Mouse (Mus musculus) limb, embryonic 15.5 days (tissue): Measurements from ENCODE around the gene Ago4. TPM values are rescaled to one million over a fixed set of nuclear protein-coding genes. Genes with fewer than 3 reads are reported as not detected.
"Not testable (repeated sequence)": the region's sequence is repeated elsewhere in the genome, so short reads cannot be mapped to it uniquely, and the experiment has no call there.

ENCODE experiments used
- ATAC-seq: fragments of 200-750 bp; cut with Nextera tagmentation; 2 replicates; pipeline ENCODE4 v1.8.0; 2017; ENCODE audit warnings: low read depth, moderate TSS enrichment; ENCODE audit not compliant: insufficient number of reproducible peaks, low FRiP score, low TSS enrichment
- H3K27ac ChIP-seq: fragments of 300-500 bp; sonication (generic); 2 replicates; pipeline ENCODE4 v1.5.1; 2015; ENCODE audit warnings: moderate library complexity, mild to moderate bottlenecking, inconsistent platforms
- H3K27me3 ChIP-seq: fragments of 300-500 bp; sonication (generic); 2 replicates; pipeline ENCODE4 v1.6.1; 2015; ENCODE audit warnings: inconsistent platforms
- H3K36me3 ChIP-seq: fragments of 300-500 bp; sonication (generic); 2 replicates; pipeline ENCODE4 v1.6.1; 2015; ENCODE audit warnings: inconsistent platforms
- H3K4me1 ChIP-seq: fragments of 300-500 bp; sonication (generic); 2 replicates; pipeline ENCODE4 v1.6.1; 2015; ENCODE audit warnings: inconsistent platforms
- H3K4me2 ChIP-seq: fragments of 300-500 bp; sonication (generic); 2 replicates; pipeline ENCODE4 v1.6.1; 2015; ENCODE audit warnings: mild to moderate bottlenecking, inconsistent platforms
- H3K4me3 ChIP-seq: fragments of 300-500 bp; sonication (generic); 2 replicates; pipeline ENCODE4 v1.5.1; 2015; ENCODE audit warnings: mild to moderate bottlenecking, inconsistent platforms
- H3K9ac ChIP-seq: fragments of 300-500 bp; sonication (generic); 2 replicates; pipeline ENCODE4 v1.6.1; 2015; ENCODE audit warnings: inconsistent platforms
- H3K9me3 ChIP-seq: fragments of 300-500 bp; sonication (generic); 2 replicates; pipeline ENCODE4 v1.6.1; 2016; ENCODE audit warnings: inconsistent platforms
- WGBS: fragments of 180-500 bp; shearing (Covaris S2); methylation state at CpG from one replicate; pipeline ENCODE4 v1.1.7; 2015; 5-methylcytosine and 5-hydroxymethylcytosine counted together
- polyA plus RNA-seq: library from polyadenylated mRNA; unstranded; fragments of >200 nt; fragmentation: Nextera tagmentation; extraction: Ambion mirVana; gene quantifications from 2 replicates; pipeline ENCODE4 v1.2.1, GENCODE M21; 2015

The Ago4 gene
- polyA plus RNA-seq, 1 experiment from 2014 or later: 3.3 TPM

- Histone ChIP-seq H3K27me3 (no peaks in the 10 kb centered on the region), H3K4me3 (no peak overlapping the region), H3K9ac (no peak overlapping the region), H3K27ac (no peak overlapping the region), H3K9me3 (no peaks in the 10 kb centered on the region), H3K4me1 (peaks cover 5% of the 10 kb centered on the region), H3K36me3 (no peaks in the 10 kb centered on the region), H3K4me2 (no peak overlapping the region)
- ATAC-seq: no peak
- 70% methylated on average over 7 of the region's 7 CpGs for WGBS
Observed at GRCm38 (mm10) chr4:126552136-126552535, 18.9 kb upstream of the Ago4 start.

- 77% methylated on average over 2 of the region's 2 CpGs for WGBS
- Histone ChIP-seq H3K27ac (no peak overlapping the region), H3K9me3 (no peaks in the 10 kb centered on the region)
Observed at GRCm38 (mm10) chr4:126546183-126546582, 12.9 kb upstream of the Ago4 start.

GRCm38 (mm10) chr4:126545703-126546102 lies 12.4 kb upstream of the Ago4 start:
- Histone ChIP-seq H3K9me3 (no peaks in the 10 kb centered on the region), H3K9ac (no peak overlapping the region), H3K27ac (no peak overlapping the region), H3K27me3 (no peaks in the 10 kb centered on the region), H3K36me3 (no peaks in the 10 kb centered on the region), H3K4me3 (no peak overlapping the region), H3K4me2 (no peak overlapping the region), H3K4me1 (no peaks in the 10 kb centered on the region)
- WGBS: 81% methylated on average over 5 of the region's 7 CpGs
- no peak for ATAC-seq

More at GRCm38 (mm10) chr4:126546183-126546582, 12.9 kb upstream of the Ago4 start:
- ATAC-seq: no peak
- Histone ChIP-seq H3K27me3 (no peaks in the 10 kb centered on the region), H3K36me3 (no peaks in the 10 kb centered on the region), H3K9ac (no peak overlapping the region), H3K4me1 (no peaks in the 10 kb centered on the region), H3K4me3 (no peak overlapping the region), H3K4me2 (no peak overlapping the region)

- WGBS: 85% methylated on average over 1 of the region's 1 CpGs
- Histone ChIP-seq H3K27ac (no peak overlapping the region), H3K4me3 (no peak overlapping the region), H3K9me3 (no peaks in the 10 kb centered on the region), H3K9ac (no peak overlapping the region), H3K36me3 (no peaks in the 10 kb centered on the region), H3K4me2 (no peak overlapping the region), H3K4me1 (no peaks in the 10 kb centered on the region), H3K27me3 (no peaks in the 10 kb centered on the region)
- ATAC-seq: no peak
Observed at GRCm38 (mm10) chr4:126545016-126545415, 11.7 kb upstream of the Ago4 start.

- H3K4me2 ChIP-seq: no peak overlapping the region
- no peak overlapping the region for H3K9ac ChIP-seq
- H3K4me1 ChIP-seq: no peaks in the 10 kb centered on the region
- no peak overlapping the region for H3K4me3 ChIP-seq
- no peak for ATAC-seq
- no peaks in the 10 kb centered on the region for H3K27me3 ChIP-seq
- no peaks in the 10 kb centered on the region for H3K9me3 ChIP-seq
- 60% methylated on average over 7 of the region's 7 CpGs for WGBS
- no peaks in the 10 kb centered on the region for H3K36me3 ChIP-seq
- H3K27ac ChIP-seq: no peak overlapping the region
Observed at GRCm38 (mm10) chr4:126542838-126543237, 9.6 kb upstream of the Ago4 start.

- Histone ChIP-seq H3K4me3 (no peak overlapping the region), H3K9ac (no peak overlapping the region), H3K4me2 (no peak overlapping the region), H3K36me3 (no peaks in the 10 kb centered on the region), H3K27me3 (no peaks in the 10 kb centered on the region), H3K9me3 (no peaks in the 10 kb centered on the region), H3K27ac (no peak overlapping the region), H3K4me1 (no peaks in the 10 kb centered on the region)
- no peak for ATAC-seq
- 86% methylated on average over 3 of the region's 3 CpGs for WGBS
Observed at GRCm38 (mm10) chr4:126540487-126541071, 7.3 kb upstream of the Ago4 start.

GRCm38 (mm10) chr4:126536865-126537264 lies 3.6 kb upstream of the Ago4 start:
- WGBS: 63% methylated on average over 5 of the region's 5 CpGs

GRCm38 (mm10) chr4:126535631-126536030 lies 2.4 kb upstream of the Ago4 start:
- not testable (repeated sequence) for H3K9ac ChIP-seq, H3K27me3 ChIP-seq, H3K4me2 ChIP-seq, H3K27ac ChIP-seq, H3K4me3 ChIP-seq, H3K36me3 ChIP-seq, ATAC-seq, H3K4me1 ChIP-seq, H3K9me3 ChIP-seq
- WGBS: 90% methylated on average over 7 of the region's 7 CpGs

More at GRCm38 (mm10) chr4:126536865-126537264, 3.6 kb upstream of the Ago4 start:
- no peak for ATAC-seq
- H3K36me3 ChIP-seq: no peaks in the 10 kb centered on the region
- no peak overlapping the region for H3K4me2 ChIP-seq
- no peak overlapping the region for H3K27ac ChIP-seq
- H3K4me1 ChIP-seq: peaks cover 8% of the 10 kb centered on the region
- H3K27me3 ChIP-seq: no peaks in the 10 kb centered on the region
- no peaks in the 10 kb centered on the region for H3K9me3 ChIP-seq
- no peak overlapping the region for H3K4me3 ChIP-seq
- H3K9ac ChIP-seq: no peak overlapping the region

- peak overlapping the region; percentile 88 for H3K4me3 ChIP-seq
- peak overlapping the region; percentile 90 for H3K4me2 ChIP-seq
- H3K9me3 ChIP-seq: no peaks in the 10 kb centered on the region
- H3K4me1 ChIP-seq: peaks cover 8% of the 10 kb centered on the region
- H3K36me3 ChIP-seq: no peaks in the 10 kb centered on the region
- peak overlapping the region; percentile 76 for H3K9ac ChIP-seq
- no peaks in the 10 kb centered on the region for H3K27me3 ChIP-seq
- no peak overlapping the region for H3K27ac ChIP-seq
- 11% methylated on average over 7 of the region's 7 CpGs for WGBS
- 0 out of 2 replicates have a peak, but pooled peaks have one; percentile 24 for ATAC-seq
Observed at GRCm38 (mm10) chr4:126533729-126534070, 428 bp upstream of the Ago4 start.

- H3K9ac ChIP-seq: peak overlapping the region; percentile 76; the same call in 1 of the 2 replicates
- ATAC-seq: no peak
- no peaks in the 10 kb centered on the region for H3K27me3 ChIP-seq
- H3K36me3 ChIP-seq: no peaks in the 10 kb centered on the region
- 33% methylated on average over 5 of the region's 5 CpGs for WGBS
- H3K27ac ChIP-seq: no peak overlapping the region
- peak overlapping the region; percentile 90 for H3K4me2 ChIP-seq
- no peaks in the 10 kb centered on the region for H3K9me3 ChIP-seq
- peaks cover 8% of the 10 kb centered on the region for H3K4me1 ChIP-seq
- H3K4me3 ChIP-seq: peak overlapping the region; percentile 88
Observed at GRCm38 (mm10) chr4:126532292-126532691, 980 bp downstream of the Ago4 start.

- Histone ChIP-seq H3K36me3 (no peaks in the 10 kb centered on the region), H3K9me3 (no peaks in the 10 kb centered on the region), H3K4me3 (no peak overlapping the region), H3K9ac (no peak overlapping the region), H3K4me2 (no peak overlapping the region), H3K4me1 (no peaks in the 10 kb centered on the region), H3K27me3 (no peaks in the 10 kb centered on the region), H3K27ac (no peak overlapping the region)
- WGBS: 91% methylated on average over 5 of the region's 5 CpGs
- ATAC-seq: no peak
Observed at GRCm38 (mm10) chr4:126526828-126527227, 6.4 kb downstream of the Ago4 start.

GRCm38 (mm10) chr4:126526164-126526563 lies 7.1 kb downstream of the Ago4 start:
- Histone ChIP-seq H3K27ac (no peak overlapping the region), H3K9ac (no peak overlapping the region), H3K4me2 (no peak overlapping the region), H3K4me1 (no peaks in the 10 kb centered on the region), H3K9me3 (no peaks in the 10 kb centered on the region), H3K27me3 (no peaks in the 10 kb centered on the region), H3K4me3 (no peak overlapping the region), H3K36me3 (no peaks in the 10 kb centered on the region)
- WGBS: 83% methylated on average over 3 of the region's 3 CpGs
- ATAC-seq: no peak
